ENCODE assay signal across 14 mouse cellular contexts in the genomic region with DNA sequence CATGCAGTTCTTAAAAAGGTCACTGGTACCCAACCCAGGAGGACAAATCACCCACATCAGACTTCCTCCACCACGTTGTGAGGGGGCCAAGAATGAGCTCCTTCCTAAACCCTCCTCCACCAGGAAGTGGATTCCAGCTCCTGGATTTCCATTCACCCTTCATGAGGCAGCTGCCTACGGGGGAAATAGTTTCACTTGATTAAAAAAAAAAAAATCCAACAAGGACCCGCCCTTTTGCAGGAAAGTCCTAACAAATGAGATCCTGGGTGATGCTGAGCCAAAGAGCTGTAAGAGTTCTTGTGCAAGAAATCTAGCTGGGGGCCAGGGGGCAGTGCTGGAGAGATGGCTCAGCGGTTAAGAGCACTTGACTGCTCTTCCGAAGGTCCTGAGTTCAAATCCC. TPM values are rescaled to one million over a fixed set of nuclear protein-coding genes. Genes with fewer than 3 reads are reported as not detected.
A peak's percentile ranks its signal among the peaks of the same experiment; 100 is the strongest.
DNase-seq lines count a peak whose midpoint lies in the region; ATAC-seq and TF ChIP-seq lines count a peak whose summit lies in the region.
"Had no signal": no experiment of that assay in that cellular context is flagged by ENCODE, and none has a peak within 500 bp of the region (broad histone marks: within the 10 kb centered on the region; RNA-seq: fewer than 3 reads in every experiment).

No protein-coding gene starts in this region.

- H3K36me3 ChIP-seq in lung, postnatal 0 days (ENCODE audit: insufficient read depth, low read length) = no peaks in the 10 kb centered on the region

- H3K4me2 ChIP-seq in lung, postnatal 0 days (replicated peaks; ENCODE audit: low read depth, low read length) = no peak overlapping the region
- H3K4me2 ChIP-seq: midbrain, embryonic 12.5 days had no signal

- no peak overlapping the region for H3K9ac ChIP-seq in lung, postnatal 0 days (replicated peaks; ENCODE audit: low read depth)
- H3K9ac ChIP-seq: liver, embryonic 14.5 days; midbrain, embryonic 12.5 days had no signal

- peak; percentile 36; the same call in 1 of the 2 replicates for TF ChIP-seq EP300 in lung, postnatal 0 days (IDR thresholded peaks at IDR 0.05)

- intact Hi-C loops in gastrocnemius, adult 2 months (cut with DNase I) = no loop called here
- intact Hi-C loops in gastrocnemius, postnatal 36 days (cut with DNase I) = no loop called here

- DNase-seq in gastrocnemius, adult 2 months = no peak
- no peak for DNase-seq in gastrocnemius, postnatal 36 days
- peak; percentile 71 for DNase-seq in lung, postnatal 0 days (ENCODE audit: low spot score)
- no peak for DNase-seq in lung, postnatal 14 days
- peak; percentile 38 for DNase-seq in heart, postnatal 4 days
- peak; percentile 36 for DNase-seq in skeletal muscle tissue, adult 2 months (ENCODE audit: low read depth, low spot score)
- DNase-seq in left cerebral cortex, adult 18-20 months (ENCODE audit: low spot score in 2 of 2) = no peak
- no peak for DNase-seq in urinary bladder, postnatal 36 days (ENCODE audit: low spot score in 2 of 2)
- DNase-seq: cerebellum, postnatal 10 days; right cerebral cortex, adult 18-20 months had no signal

- 30% methylated on average over 5 of the region's 5 CpGs for WGBS in lung, postnatal 0 days

- no peaks in the 10 kb centered on the region for H3K27me3 ChIP-seq in lung, postnatal 0 days (replicated peaks; ENCODE audit: insufficient read depth, low read length)
- H3K27me3 ChIP-seq: midbrain, embryonic 12.5 days had no signal

- peak overlapping the region; percentile 86; the same call in 1 of the 2 replicates for H3K27ac ChIP-seq in gastrocnemius, adult 2 months
- H3K27ac ChIP-seq in lung, postnatal 0 days (ENCODE audit: low read length) = no peak overlapping the region
- H3K27ac ChIP-seq: liver, embryonic 14.5 days; midbrain, embryonic 12.5 days had no signal

- ATAC-seq in lung, postnatal 0 days = peak; percentile 40

- no peak for TF ChIP-seq CTCF in gastrocnemius, adult 2 months (IDR thresholded peaks at IDR 0.05)
- no peak for TF ChIP-seq CTCF in lung, postnatal 0 days (IDR thresholded peaks at IDR 0.05)

- no peaks in the 10 kb centered on the region for H3K9me3 ChIP-seq in lung, postnatal 0 days (ENCODE audit: low read length)
- H3K9me3 ChIP-seq: midbrain, embryonic 12.5 days had no signal

- no peak overlapping the region for H3K4me3 ChIP-seq in gastrocnemius, adult 2 months
- no peak overlapping the region for H3K4me3 ChIP-seq in lung, postnatal 0 days (ENCODE audit: low read depth, low read length)
- H3K4me3 ChIP-seq: midbrain, embryonic 12.5 days had no signal

- no peaks in the 10 kb centered on the region for H3K4me1 ChIP-seq in lung, postnatal 0 days (ENCODE audit: insufficient read depth, low read depth, low read length)
- H3K4me1 ChIP-seq: midbrain, embryonic 12.5 days had no signal

RNA-seq across cellular contexts. Expression of gene Dusp3, which starts 11.4 kb away (rescaled TPM):
- 100 to 1,000 TPM; 123 to 129 TPM for total RNA-seq in gastrocnemius, adult 2 months (2021)
- total RNA-seq in gastrocnemius, postnatal 36 days (2021) = 100 to 1,000 TPM; 126 to 167 TPM
- 78.2 and 80.0 TPM in 2 replicates for polyA plus RNA-seq in lung, postnatal 0 days (2015; fragmentation: Nextera tagmentation; extraction: Ambion mirVana)
- 100 to 1,000 TPM; 149 to 162 TPM for total RNA-seq in heart, postnatal 4 days (2021)
- total RNA-seq in left cerebral cortex, adult 18-20 months (2021) = 100 to 1,000 TPM; 195 to 205 TPM

RNA-seq across cellular contexts. Expression of gene Cfap97d1, which starts 14.2 kb away (rescaled TPM):
- not detected for total RNA-seq in gastrocnemius, adult 2 months (2021)
- total RNA-seq in gastrocnemius, postnatal 36 days (2021) = not detected
- 0.20 TPM in 1 of 2 replicates, not detected in the other for polyA plus RNA-seq in lung, postnatal 0 days (2015; fragmentation: Nextera tagmentation; extraction: Ambion mirVana)
- not detected for total RNA-seq in heart, postnatal 4 days (2021)
- not detected for total RNA-seq in left cerebral cortex, adult 18-20 months (2021)
- polyA plus RNA-seq: C2C12; liver, embryonic 14.5 days; midbrain, embryonic 12.5 days; neural tube, embryonic 11.5 days had no signal

RNA-seq across cellular contexts. Expression of gene Mpp3, which starts 30.0 kb away (rescaled TPM):
- 10 to 100 TPM; 19.4 to 34.7 TPM for total RNA-seq in gastrocnemius, adult 2 months (2021)
- 10 to 100 TPM; 26.4 to 33.6 TPM for total RNA-seq in gastrocnemius, postnatal 36 days (2021)
- 0.84 and 2.2 TPM in 2 replicates for polyA plus RNA-seq in lung, postnatal 0 days (2015; fragmentation: Nextera tagmentation; extraction: Ambion mirVana)
- 1 to 10 TPM; 6.2 to 7.4 TPM for total RNA-seq in heart, postnatal 4 days (2021)
- total RNA-seq in left cerebral cortex, adult 18-20 months (2021) = 10 to 100 TPM; 77.6 to 89.6 TPM

RNA-seq across cellular contexts. Expression of gene Sost, which starts 31.4 kb away (rescaled TPM):
- total RNA-seq in gastrocnemius, adult 2 months (2021) = not detected
- not detected for total RNA-seq in gastrocnemius, postnatal 36 days (2021)
- 0.06 TPM in 1 of 2 replicates, not detected in the other for polyA plus RNA-seq in lung, postnatal 0 days (2015; fragmentation: Nextera tagmentation; extraction: Ambion mirVana)
- total RNA-seq in heart, postnatal 4 days (2021) = 1 to 10 TPM; 7.5 to 8.2 TPM
- not detected for total RNA-seq in left cerebral cortex, adult 18-20 months (2021)
- polyA plus RNA-seq: neural tube, embryonic 11.5 days had no signal

RNA-seq across cellular contexts. Expression of gene Cd300lg, which starts 43.1 kb away (rescaled TPM):
- total RNA-seq in gastrocnemius, adult 2 months (2021) = 10 to 100 TPM; 17.6 to 18.9 TPM
- 10 to 100 TPM; 17.6 to 18.2 TPM for total RNA-seq in gastrocnemius, postnatal 36 days (2021)
- 2.1 and 2.4 TPM in 2 replicates for polyA plus RNA-seq in lung, postnatal 0 days (2015; fragmentation: Nextera tagmentation; extraction: Ambion mirVana)
- total RNA-seq in heart, postnatal 4 days (2021) = 10 to 100 TPM; 32.3 to 36.2 TPM
- under 1 TPM in 1 of 2 experiments, not detected in 1; 0.19 TPM for total RNA-seq in left cerebral cortex, adult 18-20 months (2021)
- polyA plus RNA-seq: C2C12 had no signal

Comparison
In these comparisons a context has a peak if more than half of its experiments do, and no peak if none do; other contexts are left out.
1. DNase-seq: peak in lung, postnatal 0 days (single experiment), heart, postnatal 4 days (single experiment) and skeletal muscle tissue, adult 2 months (single experiment); none in gastrocnemius, adult 2 months (single experiment), gastrocnemius, postnatal 36 days (0 of 2), lung, postnatal 14 days (single experiment), left cerebral cortex, adult 18-20 months (0 of 2) and urinary bladder, postnatal 36 days (0 of 2).